Mouse (Mus musculus): ENCODE results near the gene Olfr961. TPM values are rescaled to one million over a fixed set of nuclear protein-coding genes. Genes with fewer than 3 reads are reported as not detected.

Gene Olfr961
- not detected in 2 replicates for polyA plus RNA-seq (2015; fragmentation: Nextera tagmentation; extraction: Ambion mirVana)

DNA sequence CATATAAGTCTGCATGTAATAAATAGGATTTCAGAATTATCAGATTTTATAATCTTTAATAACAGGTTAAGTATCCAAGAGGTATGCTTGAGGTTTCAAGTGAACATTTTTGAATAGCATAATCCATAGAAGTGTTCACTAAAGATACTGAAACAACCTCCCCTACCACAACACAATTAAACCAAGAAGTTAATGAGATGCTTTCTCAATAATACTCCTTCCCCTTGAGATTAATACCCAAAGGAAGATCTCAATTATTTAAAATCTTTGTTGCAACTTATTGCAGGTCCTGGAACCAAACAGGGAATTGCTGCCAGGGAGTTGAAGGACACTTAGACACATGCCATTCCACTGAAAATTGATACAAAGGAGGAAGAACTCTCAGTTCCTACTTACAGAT lies at the start of gene Olfr961:
Olfr961 (plus strand) TSS at position 301 of the 400 bp plus-strand sequence.
- no peaks in the 10 kb centered on the region for H3K36me3 ChIP-seq
- no peaks in the 10 kb centered on the region for H3K9me3 ChIP-seq
- ATAC-seq (ENCODE audit: borderline replicate concordance, extremely low read depth, low FRiP score, low TSS enrichment) = no peak
- no peak within 1 kb of the TSS for H3K27ac ChIP-seq
- no peak within 1 kb of the TSS for H3K9ac ChIP-seq
- no peak within 1 kb of the TSS for H3K4me3 ChIP-seq
- no peaks in the 10 kb centered on the region for H3K4me1 ChIP-seq
- no peaks in the 10 kb centered on the region for H3K27me3 ChIP-seq
- H3K4me2 ChIP-seq = no peak within 1 kb of the TSS

DNA sequence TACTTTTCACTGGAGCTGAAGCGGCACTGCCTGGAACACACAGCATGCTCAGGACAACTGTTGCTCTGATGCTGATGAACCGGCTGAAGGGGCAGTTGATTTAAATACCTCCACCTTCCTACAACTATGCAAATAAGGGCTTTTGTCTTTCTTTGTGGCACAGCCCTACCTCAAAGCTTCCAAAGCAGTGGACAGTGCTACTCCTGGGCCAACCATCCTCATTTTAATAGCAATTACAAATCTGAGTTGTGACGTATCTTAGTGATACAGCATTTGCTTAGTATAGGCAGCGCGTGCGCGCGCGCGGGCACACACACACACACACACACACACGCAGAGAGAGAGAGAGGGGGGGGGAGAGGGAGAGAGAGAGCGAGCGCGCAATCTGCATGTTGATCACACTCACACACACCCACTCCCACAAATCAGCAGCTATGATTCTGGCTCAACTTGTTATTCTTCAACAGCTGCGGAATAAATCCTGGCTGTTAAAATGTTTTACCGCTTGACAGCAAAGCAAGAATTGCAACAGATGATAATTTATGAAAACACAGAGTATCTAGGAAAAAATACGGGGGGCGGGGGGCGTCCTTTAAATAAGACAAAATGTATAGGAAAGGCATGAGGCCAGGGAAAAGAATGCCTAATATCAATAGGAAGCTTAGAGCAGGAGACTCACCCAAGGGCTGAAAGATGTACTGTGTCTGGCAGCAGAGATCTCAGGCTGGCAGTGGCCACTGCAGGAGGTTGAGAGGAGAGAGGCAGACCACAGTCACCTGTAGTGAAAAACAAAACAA lies 42.2 kb upstream of the Olfr961 start:
- no peak overlapping the region for H3K9ac ChIP-seq
- peak; percentile 59 for ATAC-seq (ENCODE audit: borderline replicate concordance, extremely low read depth, low FRiP score, low TSS enrichment)
- H3K27me3 ChIP-seq = no peaks in the 10 kb centered on the region
- H3K27ac ChIP-seq = no peak overlapping the region
- H3K4me2 ChIP-seq = peak overlapping the region; percentile 73
- 1% methylated on average over 19 of the region's 19 CpGs for WGBS
- peak overlapping the region; percentile 41 for H3K4me3 ChIP-seq
- H3K9me3 ChIP-seq = no peaks in the 10 kb centered on the region
- H3K4me1 ChIP-seq = peaks cover 6% of the 10 kb centered on the region
- H3K36me3 ChIP-seq = no peaks in the 10 kb centered on the region

GRCm38 (mm10) chr9:39603333-39603845 lies 41.5 kb upstream of the Olfr961 start:
- peak; percentile 87 for ATAC-seq (ENCODE audit: borderline replicate concordance, extremely low read depth, low FRiP score, low TSS enrichment)
- WGBS = 0% methylated on average over 9 of the region's 9 CpGs
- Histone ChIP-seq H3K36me3 (no peaks in the 10 kb centered on the region), H3K4me1 (peaks cover 6% of the 10 kb centered on the region), H3K27me3 (no peaks in the 10 kb centered on the region), H3K9me3 (no peaks in the 10 kb centered on the region), H3K9ac (0 out of 2 replicates have a peak overlapping the region, but pooled peaks have one; percentile 4), H3K4me2 (peak overlapping the region; percentile 73), H3K4me3 (peak overlapping the region; percentile 41), H3K27ac (no peak overlapping the region)

DNA sequence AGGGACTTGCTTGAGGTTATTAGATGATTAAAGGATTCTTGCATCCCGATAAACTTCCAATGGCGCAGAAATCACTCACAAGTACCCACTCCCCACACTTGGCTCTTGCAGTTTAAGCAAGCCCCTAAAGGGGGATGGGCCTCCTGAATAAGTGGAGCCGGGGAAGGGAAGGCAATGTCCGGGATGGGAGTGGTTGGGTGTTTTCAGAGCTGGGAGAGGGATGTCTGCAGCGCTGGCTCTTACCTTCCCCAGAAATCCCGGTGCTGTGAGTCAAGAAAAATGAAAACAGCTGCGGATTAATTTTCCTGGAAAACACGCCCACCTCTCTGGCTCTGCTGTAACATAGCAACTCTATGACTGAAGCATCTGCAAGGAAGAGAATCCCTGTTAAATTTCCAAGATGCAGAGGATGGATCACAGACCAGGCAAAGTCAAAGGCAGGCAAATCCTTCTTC lies 40.9 kb upstream of the Olfr961 start, which contains the start of gene AW551984:
AW551984 (minus strand) TSS at position 405 of the 455 bp plus-strand sequence.
- Histone ChIP-seq H3K9ac (0 out of 2 replicates have a peak within 1 kb of the TSS, but pooled peaks have one; percentile 4), H3K9me3 (no peaks in the 10 kb centered on the region), H3K4me2 (peak within 1 kb of the TSS; percentile 73), H3K27me3 (no peaks in the 10 kb centered on the region), H3K27ac (no peak within 1 kb of the TSS), H3K4me1 (peaks cover 6% of the 10 kb centered on the region), H3K4me3 (peak within 1 kb of the TSS; percentile 41), H3K36me3 (no peaks in the 10 kb centered on the region)
- under 1% methylated on average over 8 of the region's 8 CpGs for WGBS
- ATAC-seq (ENCODE audit: borderline replicate concordance, extremely low read depth, low FRiP score, low TSS enrichment) = peak; percentile 73

GRCm38 (mm10) chr9:39608497-39608896 lies 36.4 kb upstream of the Olfr961 start:
- no peaks in the 10 kb centered on the region for H3K9me3 ChIP-seq
- peaks cover 6% of the 10 kb centered on the region; the same call in 1 of the 2 replicates for H3K4me1 ChIP-seq
- no peak for ATAC-seq (ENCODE audit: borderline replicate concordance, extremely low read depth, low FRiP score, low TSS enrichment)
- no peak overlapping the region for H3K27ac ChIP-seq
- H3K4me2 ChIP-seq = no peak overlapping the region
- H3K4me3 ChIP-seq = no peak overlapping the region
- no peaks in the 10 kb centered on the region for H3K36me3 ChIP-seq
- no peak overlapping the region for H3K9ac ChIP-seq
- no peaks in the 10 kb centered on the region for H3K27me3 ChIP-seq

DNA sequence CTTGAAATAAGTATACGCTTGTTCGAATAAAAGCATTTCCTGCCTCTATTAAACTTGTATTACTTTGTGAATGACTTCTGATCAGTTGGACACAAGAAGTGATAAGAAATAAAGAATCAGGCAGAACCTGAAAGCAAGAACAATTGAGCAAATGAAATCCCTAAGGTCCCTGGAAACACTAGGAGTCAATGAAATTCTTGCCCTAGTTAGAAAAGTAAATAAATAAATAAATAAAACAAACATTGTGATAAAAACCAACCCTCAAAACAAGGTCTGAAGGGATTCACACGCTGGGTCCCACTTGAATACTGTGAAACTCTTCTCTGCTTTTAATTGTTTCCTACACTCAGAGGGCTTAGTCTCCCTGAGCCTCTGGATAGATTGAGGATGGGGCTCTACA lies 34.5 kb upstream of the Olfr961 start, which contains the start of gene Olfr148:
Olfr148 (plus strand) TSS at position 301 of the 400 bp plus-strand sequence.
- Histone ChIP-seq H3K4me2 (no peak within 1 kb of the TSS), H3K27ac (no peak within 1 kb of the TSS), H3K27me3 (no peaks in the 10 kb centered on the region), H3K9me3 (no peaks in the 10 kb centered on the region), H3K4me1 (no peaks in the 10 kb centered on the region), H3K9ac (no peak within 1 kb of the TSS), H3K4me3 (no peak within 1 kb of the TSS), H3K36me3 (no peaks in the 10 kb centered on the region)
- 76% methylated on average over 3 of the region's 3 CpGs for WGBS
- no peak for ATAC-seq (ENCODE audit: borderline replicate concordance, extremely low read depth, low FRiP score, low TSS enrichment)

GRCm38 (mm10) chr9:39611953-39612352 lies 32.9 kb upstream of the Olfr961 start:
- Histone ChIP-seq H3K4me3 (no peak overlapping the region), H3K9me3 (no peaks in the 10 kb centered on the region), H3K9ac (no peak overlapping the region), H3K4me1 (no peaks in the 10 kb centered on the region), H3K4me2 (no peak overlapping the region), H3K36me3 (no peaks in the 10 kb centered on the region), H3K27ac (no peak overlapping the region), H3K27me3 (no peaks in the 10 kb centered on the region)
- WGBS = 67% methylated on average over 1 of the region's 1 CpGs
- no peak for ATAC-seq (ENCODE audit: borderline replicate concordance, extremely low read depth, low FRiP score, low TSS enrichment)

DNA sequence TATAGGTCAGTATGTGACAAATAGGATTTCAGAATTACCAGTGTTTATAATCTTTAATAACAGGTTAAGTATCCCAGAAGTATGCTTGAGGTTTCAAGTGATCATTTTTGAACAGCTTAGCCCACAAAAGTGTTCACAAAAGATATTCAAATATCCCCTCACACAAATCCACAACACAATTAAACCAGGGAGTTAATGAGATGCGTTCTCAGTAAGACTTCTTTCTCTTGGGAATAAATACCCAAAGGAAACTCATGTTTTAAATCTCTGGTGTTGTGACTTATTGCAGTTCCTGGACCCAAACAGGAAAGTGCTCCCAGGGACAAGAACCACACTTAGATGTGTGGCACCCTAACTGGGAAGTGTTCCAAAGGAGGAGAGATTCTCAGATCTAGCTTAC lies 23.8 kb upstream of the Olfr961 start, which contains the start of gene Olfr960:
Olfr960 (plus strand) TSS at position 301 of the 400 bp plus-strand sequence.
- Histone ChIP-seq H3K9me3 (no peaks in the 10 kb centered on the region), H3K4me1 (no peaks in the 10 kb centered on the region), H3K36me3 (no peaks in the 10 kb centered on the region), H3K4me3 (no peak within 1 kb of the TSS), H3K27ac (no peak within 1 kb of the TSS), H3K27me3 (no peaks in the 10 kb centered on the region), H3K4me2 (no peak within 1 kb of the TSS), H3K9ac (no peak within 1 kb of the TSS)
- ATAC-seq (ENCODE audit: borderline replicate concordance, extremely low read depth, low FRiP score, low TSS enrichment) = no peak
- WGBS = 76% methylated on average over 1 of the region's 1 CpGs

DNA sequence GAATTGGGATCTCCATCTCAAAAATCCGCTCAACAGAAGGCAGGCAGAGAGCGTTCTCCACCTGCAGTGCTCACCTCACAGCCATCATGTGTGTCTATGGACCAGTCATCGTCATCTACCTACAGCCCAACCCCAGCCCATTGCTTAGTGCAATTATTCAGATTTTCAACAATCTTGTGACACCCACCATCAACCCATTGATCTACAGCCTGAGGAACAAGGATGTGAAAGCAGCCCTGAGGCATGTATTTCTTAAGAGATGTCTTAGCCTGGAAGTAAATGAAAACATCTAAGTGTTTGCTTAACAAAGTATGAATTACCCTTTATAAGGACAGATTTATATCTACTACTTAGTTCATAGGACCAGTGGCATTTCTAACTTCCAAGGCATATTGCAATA lies 21.1 kb upstream of the Olfr961 start:
- Histone ChIP-seq H3K4me1 (no peaks in the 10 kb centered on the region), H3K9me3 (no peaks in the 10 kb centered on the region), H3K9ac (no peak overlapping the region), H3K27me3 (no peaks in the 10 kb centered on the region), H3K4me3 (no peak overlapping the region), H3K36me3 (no peaks in the 10 kb centered on the region), H3K27ac (no peak overlapping the region), H3K4me2 (no peak overlapping the region)
- WGBS = 88% methylated on average over 3 of the region's 3 CpGs
- no peak for ATAC-seq (ENCODE audit: borderline replicate concordance, extremely low read depth, low FRiP score, low TSS enrichment)

DNA sequence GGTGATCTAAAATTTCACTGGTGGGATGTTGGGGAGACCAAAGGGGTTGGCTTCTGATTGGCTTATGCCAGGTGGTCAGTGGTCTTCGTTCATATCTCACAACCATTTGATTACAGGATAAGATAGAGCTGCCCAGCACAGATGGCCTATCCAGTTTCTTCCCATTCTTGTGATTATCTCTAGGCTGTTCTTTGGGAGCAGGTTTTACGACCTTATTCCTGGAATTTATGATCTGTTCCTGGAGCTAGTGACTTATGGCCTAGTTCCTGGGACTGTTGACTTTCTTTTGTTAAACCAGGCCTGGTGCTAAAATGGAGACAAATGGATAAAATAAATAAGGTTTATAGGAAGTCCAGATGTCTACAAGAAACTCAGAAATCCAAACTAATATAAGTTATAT lies 20.2 kb upstream of the Olfr961 start:
- 61% methylated on average over 2 of the region's 2 CpGs for WGBS
- no peak for ATAC-seq (ENCODE audit: borderline replicate concordance, extremely low read depth, low FRiP score, low TSS enrichment)
- no peak overlapping the region for H3K4me2 ChIP-seq

DNA sequence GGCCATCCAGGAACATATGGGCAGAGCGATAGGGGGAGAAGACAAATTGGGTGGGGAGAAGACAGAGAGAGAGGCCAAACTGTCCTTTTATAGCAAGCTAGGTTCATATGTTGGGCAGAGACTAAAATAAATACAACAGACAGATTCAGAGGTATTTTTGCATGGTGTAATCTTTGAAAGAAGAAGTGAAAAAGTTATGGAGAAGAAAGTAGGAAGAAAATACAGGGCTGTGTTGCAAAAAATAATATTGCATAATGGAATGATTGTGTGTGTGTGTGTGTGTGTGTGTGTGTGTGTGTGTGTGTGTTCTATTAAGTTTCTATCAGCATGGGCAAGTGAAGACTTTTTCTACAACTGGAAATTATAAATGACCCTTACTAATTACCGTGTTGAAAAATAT lies 15.8 kb upstream of the Olfr961 start:
- no peaks in the 10 kb centered on the region for H3K4me1 ChIP-seq
- no peak overlapping the region for H3K4me3 ChIP-seq
- no peak overlapping the region for H3K27ac ChIP-seq
- no peak overlapping the region for H3K9ac ChIP-seq
- H3K9me3 ChIP-seq = no peaks in the 10 kb centered on the region
- no peak for ATAC-seq (ENCODE audit: borderline replicate concordance, extremely low read depth, low FRiP score, low TSS enrichment)
- no peaks in the 10 kb centered on the region for H3K36me3 ChIP-seq
- no peak overlapping the region for H3K4me2 ChIP-seq
- WGBS = 63% methylated on average over 2 of the region's 2 CpGs
- H3K27me3 ChIP-seq = no peaks in the 10 kb centered on the region

More for the DNA sequence above, 20.2 kb upstream of the Olfr961 start:
- H3K4me1 ChIP-seq = no peaks in the 10 kb centered on the region
- no peaks in the 10 kb centered on the region for H3K36me3 ChIP-seq
- H3K9ac ChIP-seq = no peak overlapping the region
- H3K9me3 ChIP-seq = no peaks in the 10 kb centered on the region
- no peak overlapping the region for H3K4me3 ChIP-seq
- H3K27me3 ChIP-seq = no peaks in the 10 kb centered on the region
- no peak overlapping the region for H3K27ac ChIP-seq

DNA sequence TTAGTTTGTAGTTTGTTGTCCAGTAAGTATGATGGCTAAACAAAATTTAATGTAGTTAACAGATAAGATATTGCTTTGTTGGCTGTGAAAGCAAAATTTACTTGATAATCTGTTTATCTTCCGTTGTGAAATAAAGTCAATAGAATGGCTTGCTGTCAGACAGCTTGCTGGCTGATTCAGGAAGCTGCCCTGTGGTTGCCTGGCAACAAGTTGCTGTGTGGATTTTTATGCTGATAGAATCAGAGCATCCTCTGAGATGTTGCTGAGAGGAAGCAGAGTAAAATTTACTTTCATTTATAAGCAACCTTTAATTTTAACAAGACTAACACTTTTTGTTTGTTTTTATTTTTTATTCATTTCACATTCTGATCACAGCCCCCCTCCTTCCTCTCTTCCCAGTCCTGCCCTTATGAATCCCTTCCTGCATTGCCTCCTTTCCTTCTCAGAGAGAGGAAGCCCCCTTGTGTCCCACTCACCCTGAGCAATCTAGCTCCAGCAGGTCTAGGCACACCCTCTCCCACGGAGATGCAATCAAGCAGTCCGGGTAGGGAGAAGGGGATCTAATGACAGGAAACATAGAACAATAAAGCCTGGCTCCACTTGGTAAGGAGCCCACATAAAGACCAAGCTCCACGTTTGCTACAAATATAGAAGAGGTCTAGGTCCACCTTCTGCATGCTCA lies 10.8 kb upstream of the Olfr961 start:
- 24% methylated on average over 4 of the region's 4 CpGs for WGBS
- no peak for ATAC-seq (ENCODE audit: borderline replicate concordance, extremely low read depth, low FRiP score, low TSS enrichment)
- no peak overlapping the region for H3K9ac ChIP-seq
- H3K27me3 ChIP-seq = no peaks in the 10 kb centered on the region
- H3K4me3 ChIP-seq = no peak overlapping the region
- no peak overlapping the region for H3K27ac ChIP-seq
- no peak overlapping the region for H3K4me2 ChIP-seq
- no peaks in the 10 kb centered on the region for H3K36me3 ChIP-seq
- H3K4me1 ChIP-seq = no peaks in the 10 kb centered on the region
- H3K9me3 ChIP-seq = no peaks in the 10 kb centered on the region
